Mouse (Mus musculus) lung, adult 2 months (tissue): ENCODE data around the gene Enah.

Source experiments
- CTCF ChIP-seq: fragments of 200-500 bp; IDR thresholded peaks from 2 replicates; pipeline ENCODE4 v1.5.1; 2011; ENCODE audit warnings: mild to moderate bottlenecking, low read length, control low read depth; ENCODE audit not compliant: insufficient read depth
- POLR2A ChIP-seq: fragments of 200-500 bp; IDR thresholded peaks from 2 replicates; pipeline ENCODE4 v1.6.1; 2011; ENCODE audit warnings: low read depth, mild to moderate bottlenecking, control low read depth, low read length, borderline replicate concordance; ENCODE audit errors: extremely low read depth

DNA sequence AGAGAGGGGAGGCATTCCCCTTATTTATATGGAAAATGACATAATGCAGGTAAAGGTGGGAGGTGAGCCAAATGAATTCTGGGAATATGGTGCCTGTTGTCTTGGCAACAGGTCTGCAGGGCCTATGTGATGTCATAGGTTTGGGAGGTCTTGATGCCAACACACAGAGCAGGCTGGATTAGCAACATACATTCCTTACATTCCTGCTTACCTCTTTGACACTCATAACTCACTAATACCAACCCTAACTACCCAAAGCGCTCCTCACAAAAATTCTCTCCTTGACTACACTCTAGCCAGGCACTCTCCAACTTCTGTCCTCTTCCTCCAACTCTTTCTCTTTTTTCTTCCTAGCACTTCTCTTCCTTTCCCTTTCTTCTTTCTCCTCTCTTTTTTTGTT lies 171.6 kb downstream of the Enah start:
- no peak for TF ChIP-seq CTCF
- no peak for TF ChIP-seq POLR2A
